Mouse (Mus musculus) G1E (cell line): ENCODE measurements at regions not wholly inside any gene's neighbourhood (a gene's known extent, or its start where the extent isn't known, plus 50 kb on each side); places are given as distances from the start of the nearest gene placed in this dataset.

Experiments
- CTCF ChIP-seq: IDR thresholded peaks from 2 replicates; pipeline ENCODE4 v1.5.1; 2012; ENCODE audit warnings: low read depth, low read length, inconsistent platforms, mixed read lengths
- TAL1 ChIP-seq: conservative IDR thresholded peaks from 2 replicates; pipeline ENCODE4 v1.6.1; 2012; ENCODE audit warnings: low read depth, low read length, inconsistent platforms, mixed read lengths

GRCm38 (mm10) chr10:96806579-96806978 lies 189.8 kb downstream of the Btg1 start:
- TF ChIP-seq CTCF = no peak
- TF ChIP-seq TAL1 = no peak
